Mouse (Mus musculus): ENCODE results near the gene Gsto2. TPM values are rescaled to one million over a fixed set of nuclear protein-coding genes. Genes with fewer than 3 reads are reported as not detected.
A peak's percentile ranks its signal among the peaks of the same experiment; 100 is the strongest.

The Gsto2 gene
- polyA plus RNA-seq, 1 experiment from 2014 or later: 1.1 TPM

- H3K36me3 ChIP-seq (ENCODE audit: control insufficient read depth, insufficient read depth, low read length): no peaks in the 10 kb centered on the region
- DNase-seq (ENCODE audit: low spot score) (no peak), ATAC-seq (no peak)
- H3K9ac ChIP-seq (ENCODE audit: low read length): no peak overlapping the region
- H3K4me2 ChIP-seq (ENCODE audit: low read length): no peak overlapping the region
- no peak overlapping the region for H3K27ac ChIP-seq (ENCODE audit: low read depth, low read length)
- WGBS: 72% methylated on average over 4 of the region's 4 CpGs
- no peak overlapping the region for H3K4me3 ChIP-seq (ENCODE audit: low read depth, low read length)
- H3K27me3 ChIP-seq (replicated peaks; ENCODE audit: control insufficient read depth, insufficient read depth, low read length): no peaks in the 10 kb centered on the region
- no peaks in the 10 kb centered on the region for H3K9me3 ChIP-seq (replicated peaks; ENCODE audit: control insufficient read depth, low read length)
- H3K4me1 ChIP-seq (ENCODE audit: control insufficient read depth, insufficient read depth, low read length): 0 out of 2 replicates have a peak, but pooled peaks cover 4% of the 10 kb centered on the region
These were observed 2.4 kb downstream of the Gsto2 start for GRCm38 (mm10) chr19:47867628-47868175.

- 80% methylated on average over 4 of the region's 4 CpGs for WGBS
- H3K27me3 ChIP-seq (replicated peaks; ENCODE audit: control insufficient read depth, insufficient read depth, low read length): no peaks in the 10 kb centered on the region
- H3K27ac ChIP-seq (ENCODE audit: low read depth, low read length): no peak overlapping the region
These were observed 3.6 kb downstream of the Gsto2 start for GRCm38 (mm10) chr19:47868951-47869350.

GRCm38 (mm10) chr19:47869516-47869915, 4.2 kb downstream of the Gsto2 start:
- DNase-seq (ENCODE audit: low spot score) (no peak), ATAC-seq (no peak)
- H3K4me1 ChIP-seq (ENCODE audit: control insufficient read depth, insufficient read depth, low read length): 0 out of 2 replicates have a peak, but pooled peaks cover 4% of the 10 kb centered on the region
- H3K27me3 ChIP-seq (replicated peaks; ENCODE audit: control insufficient read depth, insufficient read depth, low read length): no peaks in the 10 kb centered on the region
- H3K9ac ChIP-seq (ENCODE audit: low read length): no peak overlapping the region
- H3K4me3 ChIP-seq (ENCODE audit: low read depth, low read length): no peak overlapping the region
- no peak overlapping the region for H3K4me2 ChIP-seq (ENCODE audit: low read length)
- no peak overlapping the region for H3K27ac ChIP-seq (ENCODE audit: low read depth, low read length)
- H3K9me3 ChIP-seq (replicated peaks; ENCODE audit: control insufficient read depth, low read length): no peaks in the 10 kb centered on the region
- H3K36me3 ChIP-seq (ENCODE audit: control insufficient read depth, insufficient read depth, low read length): no peaks in the 10 kb centered on the region
- WGBS: 72% methylated on average over 3 of the region's 3 CpGs

More at GRCm38 (mm10) chr19:47868951-47869350, 3.6 kb downstream of the Gsto2 start:
- DNase-seq (ENCODE audit: low spot score) (no peak), ATAC-seq (no peak)
- Histone ChIP-seq H3K9ac (ENCODE audit: low read length) (no peak overlapping the region), H3K4me2 (ENCODE audit: low read length) (no peak overlapping the region), H3K4me3 (ENCODE audit: low read depth, low read length) (no peak overlapping the region), H3K9me3 (replicated peaks; ENCODE audit: control insufficient read depth, low read length) (no peaks in the 10 kb centered on the region), H3K36me3 (ENCODE audit: control insufficient read depth, insufficient read depth, low read length) (no peaks in the 10 kb centered on the region), H3K4me1 (ENCODE audit: control insufficient read depth, insufficient read depth, low read length) (0 out of 2 replicates have a peak, but pooled peaks cover 4% of the 10 kb centered on the region)

GRCm38 (mm10) chr19:47870102-47870666, 4.8 kb downstream of the Gsto2 start:
- WGBS: 79% methylated on average over 7 of the region's 7 CpGs
- Histone ChIP-seq H3K9me3 (replicated peaks; ENCODE audit: control insufficient read depth, low read length) (no peaks in the 10 kb centered on the region), H3K36me3 (ENCODE audit: control insufficient read depth, insufficient read depth, low read length) (no peaks in the 10 kb centered on the region), H3K9ac (ENCODE audit: low read length) (no peak overlapping the region), H3K27me3 (replicated peaks; ENCODE audit: control insufficient read depth, insufficient read depth, low read length) (no peaks in the 10 kb centered on the region), H3K4me3 (ENCODE audit: low read depth, low read length) (no peak overlapping the region), H3K4me1 (ENCODE audit: control insufficient read depth, insufficient read depth, low read length) (no peaks in the 10 kb centered on the region), H3K27ac (ENCODE audit: low read depth, low read length) (no peak overlapping the region), H3K4me2 (ENCODE audit: low read length) (no peak overlapping the region)
- DNase-seq (ENCODE audit: low spot score) (no peak), ATAC-seq (no peak)

GRCm38 (mm10) chr19:47871515-47871914, 6.2 kb downstream of the Gsto2 start:
- ATAC-seq: no peak
- no peaks in the 10 kb centered on the region for H3K4me1 ChIP-seq (ENCODE audit: control insufficient read depth, insufficient read depth, low read length)
- H3K4me2 ChIP-seq (ENCODE audit: low read length): no peak overlapping the region
- H3K27ac ChIP-seq (ENCODE audit: low read depth, low read length): no peak overlapping the region
- no peaks in the 10 kb centered on the region for H3K36me3 ChIP-seq (ENCODE audit: control insufficient read depth, insufficient read depth, low read length)
- H3K27me3 ChIP-seq (replicated peaks; ENCODE audit: control insufficient read depth, insufficient read depth, low read length): no peaks in the 10 kb centered on the region
- DNase-seq (ENCODE audit: low spot score): no peak
- whole genome bisulfite sequencing: 26% methylated on average over 10 of the region's 10 CpGs
- no peak overlapping the region for H3K4me3 ChIP-seq (ENCODE audit: low read depth, low read length)
- no peaks in the 10 kb centered on the region for H3K9me3 ChIP-seq (replicated peaks; ENCODE audit: control insufficient read depth, low read length)
- no peak overlapping the region for H3K9ac ChIP-seq (ENCODE audit: low read length)

GRCm38 (mm10) chr19:47876252-47876651, 10.9 kb downstream of the Gsto2 start:
- Histone ChIP-seq H3K9me3 (replicated peaks; ENCODE audit: control insufficient read depth, low read length) (no peaks in the 10 kb centered on the region), H3K27me3 (replicated peaks; ENCODE audit: control insufficient read depth, insufficient read depth, low read length) (no peaks in the 10 kb centered on the region), H3K4me2 (ENCODE audit: low read length) (no peak overlapping the region), H3K36me3 (ENCODE audit: control insufficient read depth, insufficient read depth, low read length) (no peaks in the 10 kb centered on the region), H3K4me1 (ENCODE audit: control insufficient read depth, insufficient read depth, low read length) (no peaks in the 10 kb centered on the region), H3K27ac (ENCODE audit: low read depth, low read length) (no peak overlapping the region), H3K9ac (ENCODE audit: low read length) (no peak overlapping the region), H3K4me3 (ENCODE audit: low read depth, low read length) (no peak overlapping the region)
- WGBS: 84% methylated on average over 15 of the region's 15 CpGs
- ATAC-seq: no peak
- no peak for DNase-seq (ENCODE audit: low spot score)

- Histone ChIP-seq H3K4me1 (ENCODE audit: control insufficient read depth, insufficient read depth, low read length) (no peaks in the 10 kb centered on the region), H3K4me3 (ENCODE audit: low read depth, low read length) (no peak overlapping the region), H3K27ac (ENCODE audit: low read depth, low read length) (no peak overlapping the region), H3K36me3 (ENCODE audit: control insufficient read depth, insufficient read depth, low read length) (no peaks in the 10 kb centered on the region), H3K4me2 (ENCODE audit: low read length) (no peak overlapping the region), H3K9me3 (replicated peaks; ENCODE audit: control insufficient read depth, low read length) (no peaks in the 10 kb centered on the region), H3K9ac (ENCODE audit: low read length) (no peak overlapping the region), H3K27me3 (replicated peaks; ENCODE audit: control insufficient read depth, insufficient read depth, low read length) (no peaks in the 10 kb centered on the region)
- 83% methylated on average over 7 of the region's 7 CpGs for WGBS
- no peak for ATAC-seq
- DNase-seq (ENCODE audit: low spot score): no peak
These were observed 16.2 kb downstream of the Gsto2 start for GRCm38 (mm10) chr19:47881538-47881937.

GRCm38 (mm10) chr19:47882151-47882881, 17.0 kb downstream of the Gsto2 start:
- WGBS: 28% methylated on average over 11 of the region's 11 CpGs
- Histone ChIP-seq H3K4me3 (ENCODE audit: low read depth, low read length) (no peak overlapping the region), H3K9ac (ENCODE audit: low read length) (no peak overlapping the region), H3K9me3 (replicated peaks; ENCODE audit: control insufficient read depth, low read length) (no peaks in the 10 kb centered on the region), H3K27me3 (replicated peaks; ENCODE audit: control insufficient read depth, insufficient read depth, low read length) (no peaks in the 10 kb centered on the region), H3K27ac (ENCODE audit: low read depth, low read length) (no peak overlapping the region), H3K4me2 (ENCODE audit: low read length) (no peak overlapping the region), H3K4me1 (ENCODE audit: control insufficient read depth, insufficient read depth, low read length) (no peaks in the 10 kb centered on the region), H3K36me3 (ENCODE audit: control insufficient read depth, insufficient read depth, low read length) (no peaks in the 10 kb centered on the region)
- ATAC-seq (peak; percentile 88), DNase-seq (ENCODE audit: low spot score) (peak; percentile 93)

- H3K4me3 ChIP-seq (ENCODE audit: low read depth, low read length): no peak overlapping the region
- no peaks in the 10 kb centered on the region for H3K27me3 ChIP-seq (replicated peaks; ENCODE audit: control insufficient read depth, insufficient read depth, low read length)
- ATAC-seq (peak; percentile 60), DNase-seq (ENCODE audit: low spot score) (no peak)
- H3K4me2 ChIP-seq (ENCODE audit: low read length): no peak overlapping the region
- no peak overlapping the region for H3K9ac ChIP-seq (ENCODE audit: low read length)
- no peaks in the 10 kb centered on the region for H3K36me3 ChIP-seq (ENCODE audit: control insufficient read depth, insufficient read depth, low read length)
- no peak overlapping the region for H3K27ac ChIP-seq (ENCODE audit: low read depth, low read length)
- WGBS: 69% methylated on average over 9 of the region's 9 CpGs
- H3K4me1 ChIP-seq (ENCODE audit: control insufficient read depth, insufficient read depth, low read length): no peaks in the 10 kb centered on the region
- H3K9me3 ChIP-seq (replicated peaks; ENCODE audit: control insufficient read depth, low read length): no peaks in the 10 kb centered on the region
These were observed 17.5 kb downstream of the Gsto2 start for GRCm38 (mm10) chr19:47882882-47883254.

Measured in forebrain, embryonic 14.5 days (tissue).